Mouse (Mus musculus): ENCODE results near the gene Padi1. TPM values are rescaled to one million over a fixed set of nuclear protein-coding genes. Genes with fewer than 3 reads are reported as not detected.

Padi1 gene
- total and polyA plus RNA-seq, 3 experiments: 0.03 to 0.16 TPM; not detected in 1

DNA sequence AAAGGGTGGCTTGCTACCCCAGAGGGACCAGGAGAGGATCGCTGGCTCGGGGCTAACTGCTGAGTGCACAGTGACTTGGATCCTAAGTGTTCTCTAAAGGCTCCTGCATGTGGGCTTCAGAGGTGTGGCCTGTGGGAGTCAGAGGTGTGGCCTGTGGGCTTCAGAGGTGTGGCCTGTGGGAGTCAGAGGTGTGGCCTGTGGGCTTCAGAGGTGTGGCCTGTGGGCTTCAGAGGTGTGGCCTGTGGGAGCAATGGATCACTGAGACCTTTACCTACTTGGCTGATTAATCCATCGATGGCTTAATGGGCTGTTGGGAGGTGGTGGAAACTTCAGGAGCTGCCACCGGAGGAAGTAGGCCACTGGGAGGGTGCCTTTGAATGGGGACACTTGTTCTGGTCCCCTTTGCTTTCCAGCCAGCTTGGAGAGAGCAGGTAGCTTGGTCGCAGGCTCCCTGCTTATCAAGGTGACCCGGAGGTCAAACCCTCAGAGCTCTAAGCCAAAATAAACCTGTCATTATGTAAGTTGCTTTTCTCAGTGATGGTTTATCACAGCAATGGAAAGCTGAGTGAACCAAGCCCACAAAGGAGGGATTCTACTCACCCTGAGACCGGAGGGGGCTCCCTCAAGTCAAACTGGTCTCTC lies 14.7 kb upstream of the Padi1 start:
- TF ChIP-seq TAL1 (conservative IDR thresholded peaks at IDR 0.05; ENCODE audit: low read depth, low read length): no peak
- TF ChIP-seq CTCF (IDR thresholded peaks at IDR 0.05; ENCODE audit: low read depth, low read length): no peak
- no peak for TF ChIP-seq GATA2 (IDR thresholded peaks at IDR 0.05; ENCODE audit: borderline replicate concordance, low read depth, low read length)
- TF ChIP-seq GATA1 (IDR thresholded peaks at IDR 0.05; ENCODE audit: borderline replicate concordance, low read length): no peak
- no peak for TF ChIP-seq POLR2AphosphoS5 (IDR thresholded peaks at IDR 0.05; ENCODE audit: insufficient replicate concordance, low read depth, low read length)
- ATAC-seq (ENCODE audit: extremely low read depth, insufficient number of reproducible peaks, low FRiP score, poor library complexity, severe bottlenecking): peak; percentile 79
- no peak overlapping the region for H3K4me3 ChIP-seq (ENCODE audit: low read depth, low read length)
- peaks cover 19% of the 10 kb centered on the region for H3K27me3 ChIP-seq (ENCODE audit: insufficient read depth, low read length)
- H3K4me1 ChIP-seq (ENCODE audit: insufficient read depth, low read depth, low read length): peaks cover 36% of the 10 kb centered on the region
- no peaks in the 10 kb centered on the region for H3K9me3 ChIP-seq (replicated peaks)
- no peaks in the 10 kb centered on the region for H3K36me3 ChIP-seq (replicated peaks)
- no peak for DNase-seq (ENCODE audit: low spot score)

DNA sequence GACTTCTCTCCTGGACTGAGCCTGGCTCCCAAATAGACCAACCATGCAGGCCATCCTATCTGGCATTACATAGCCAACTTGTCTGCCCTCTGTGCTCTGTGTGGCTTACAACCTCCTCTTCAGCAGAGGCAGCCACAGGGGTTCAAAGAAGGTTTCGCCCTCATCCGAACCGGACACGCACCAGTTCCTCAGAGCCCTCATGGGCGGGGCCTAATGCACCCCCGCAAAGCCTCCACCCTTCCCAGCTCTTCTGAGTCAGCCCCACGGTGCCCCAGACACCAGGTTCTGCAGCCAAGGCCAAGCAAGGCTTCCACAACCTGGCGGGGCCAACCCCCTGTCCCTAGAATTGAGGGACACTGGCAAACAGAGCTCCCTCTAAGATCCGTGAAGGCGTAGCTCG lies 13.7 kb upstream of the Padi1 start:
- H3K36me3 ChIP-seq (replicated peaks): no peaks in the 10 kb centered on the region
- ATAC-seq (ENCODE audit: extremely low read depth, insufficient number of reproducible peaks, low FRiP score, poor library complexity, severe bottlenecking) (no peak), DNase-seq (ENCODE audit: low spot score) (no peak)
- no peak overlapping the region for H3K4me3 ChIP-seq (ENCODE audit: low read depth, low read length)
- no peaks in the 10 kb centered on the region for H3K9me3 ChIP-seq (replicated peaks)
- peaks cover 16% of the 10 kb centered on the region for H3K27me3 ChIP-seq (ENCODE audit: insufficient read depth, low read length)
- TF ChIP-seq CTCF (IDR thresholded peaks at IDR 0.05; ENCODE audit: low read depth, low read length) (no peak), POLR2AphosphoS5 (IDR thresholded peaks at IDR 0.05; ENCODE audit: insufficient replicate concordance, low read depth, low read length) (no peak)
- peaks cover 45% of the 10 kb centered on the region for H3K4me1 ChIP-seq (ENCODE audit: insufficient read depth, low read depth, low read length)

DNA sequence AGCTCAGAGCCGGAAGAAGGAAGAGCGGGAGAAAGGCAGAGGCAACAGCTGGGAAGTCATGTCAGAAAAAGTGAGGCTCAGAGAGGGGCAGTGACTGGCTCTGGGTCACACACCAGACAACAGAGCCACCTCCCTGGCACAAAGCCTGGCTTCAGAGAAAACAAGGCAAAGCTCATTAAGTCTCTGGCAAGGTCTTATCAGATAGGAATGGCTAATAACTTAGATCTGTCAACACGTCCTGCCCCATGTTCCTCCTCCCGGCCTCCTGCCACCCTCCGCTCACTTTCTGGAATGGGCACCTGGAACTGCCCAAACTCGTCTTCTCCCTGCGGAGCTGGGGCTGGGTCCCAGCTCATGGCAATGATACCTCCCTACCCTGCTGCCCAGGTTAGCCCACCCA lies 12.2 kb upstream of the Padi1 start:
- Histone ChIP-seq H3K4me3 (ENCODE audit: low read depth, low read length) (no peak overlapping the region), H3K4me1 (ENCODE audit: insufficient read depth, low read depth, low read length) (peaks cover 50% of the 10 kb centered on the region), H3K9me3 (replicated peaks) (no peaks in the 10 kb centered on the region), H3K36me3 (replicated peaks) (no peaks in the 10 kb centered on the region), H3K27me3 (ENCODE audit: insufficient read depth, low read length) (peaks cover 21% of the 10 kb centered on the region)
- TF ChIP-seq CTCF (IDR thresholded peaks at IDR 0.05; ENCODE audit: low read depth, low read length): no peak
- TF ChIP-seq GATA1 (IDR thresholded peaks at IDR 0.05; ENCODE audit: borderline replicate concordance, low read length): no peak
- no peak for TF ChIP-seq TAL1 (conservative IDR thresholded peaks at IDR 0.05; ENCODE audit: low read depth, low read length)
- TF ChIP-seq GATA2 (IDR thresholded peaks at IDR 0.05; ENCODE audit: borderline replicate concordance, low read depth, low read length): no peak
- no peak for TF ChIP-seq POLR2AphosphoS5 (IDR thresholded peaks at IDR 0.05; ENCODE audit: insufficient replicate concordance, low read depth, low read length)
- no peak for ATAC-seq (ENCODE audit: extremely low read depth, insufficient number of reproducible peaks, low FRiP score, poor library complexity, severe bottlenecking)
- DNase-seq (ENCODE audit: low spot score): no peak

DNA sequence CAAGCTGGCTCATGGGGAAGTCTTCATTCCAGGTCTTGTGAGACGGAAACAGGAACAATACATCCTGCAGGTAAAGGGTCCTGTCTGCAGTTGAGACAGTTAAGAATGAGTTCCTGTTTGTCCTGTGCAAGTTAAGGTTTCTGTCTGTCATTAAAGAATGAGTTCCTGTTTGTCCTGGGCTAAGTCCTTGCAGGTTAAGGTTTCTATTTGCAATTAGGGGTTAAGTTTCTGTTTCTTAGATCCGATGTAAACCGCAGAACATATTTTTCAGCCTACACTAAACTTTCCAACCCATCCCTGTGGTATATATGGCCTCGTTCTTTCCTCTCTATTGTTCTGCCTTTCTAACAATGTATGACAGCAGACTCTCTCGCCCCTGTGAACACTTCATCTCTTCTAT lies 11.5 kb upstream of the Padi1 start:
- Histone ChIP-seq H3K4me3 (ENCODE audit: low read depth, low read length) (no peak overlapping the region), H3K9me3 (replicated peaks) (no peaks in the 10 kb centered on the region), H3K36me3 (replicated peaks) (no peaks in the 10 kb centered on the region), H3K4me1 (ENCODE audit: insufficient read depth, low read depth, low read length) (peaks cover 45% of the 10 kb centered on the region), H3K27me3 (ENCODE audit: insufficient read depth, low read length) (peaks cover 24% of the 10 kb centered on the region)
- no peak for TF ChIP-seq GATA2 (IDR thresholded peaks at IDR 0.05; ENCODE audit: borderline replicate concordance, low read depth, low read length)
- TF ChIP-seq CTCF (IDR thresholded peaks at IDR 0.05; ENCODE audit: low read depth, low read length): no peak
- no peak for TF ChIP-seq GATA1 (IDR thresholded peaks at IDR 0.05; ENCODE audit: borderline replicate concordance, low read length)
- TF ChIP-seq POLR2AphosphoS5 (IDR thresholded peaks at IDR 0.05; ENCODE audit: insufficient replicate concordance, low read depth, low read length): no peak
- TF ChIP-seq TAL1 (conservative IDR thresholded peaks at IDR 0.05; ENCODE audit: low read depth, low read length): no peak
- ATAC-seq (ENCODE audit: extremely low read depth, insufficient number of reproducible peaks, low FRiP score, poor library complexity, severe bottlenecking) (no peak), DNase-seq (ENCODE audit: low spot score) (no peak)

DNA sequence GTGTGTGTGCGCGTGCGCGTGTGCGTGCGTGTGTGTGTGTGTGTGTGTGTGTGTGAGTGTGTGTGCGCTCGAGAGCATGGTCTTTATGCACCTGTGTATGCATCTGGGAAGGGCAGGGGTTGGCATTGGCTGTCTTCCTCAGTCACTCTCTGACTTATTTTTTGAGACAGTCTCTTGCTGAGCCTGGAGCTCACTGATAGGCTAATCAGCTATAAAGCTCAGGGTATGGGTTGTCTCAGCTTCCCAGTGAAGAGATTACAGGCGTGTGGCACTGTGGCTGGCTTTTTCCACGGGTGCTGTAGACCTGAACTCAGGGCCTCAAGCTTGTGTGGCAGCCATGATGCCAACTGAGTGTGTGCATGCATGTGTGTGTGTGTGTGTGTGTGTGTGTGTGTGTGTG lies 9.6 kb upstream of the Padi1 start:
- Histone ChIP-seq H3K9me3 (replicated peaks) (no peaks in the 10 kb centered on the region), H3K27me3 (ENCODE audit: insufficient read depth, low read length) (peaks cover 35% of the 10 kb centered on the region), H3K4me1 (ENCODE audit: insufficient read depth, low read depth, low read length) (peaks cover 31% of the 10 kb centered on the region), H3K36me3 (replicated peaks) (no peaks in the 10 kb centered on the region), H3K4me3 (ENCODE audit: low read depth, low read length) (no peak overlapping the region; the same call in 1 of the 2 replicates)
- DNase-seq (ENCODE audit: low spot score) (no peak), ATAC-seq (ENCODE audit: extremely low read depth, insufficient number of reproducible peaks, low FRiP score, poor library complexity, severe bottlenecking) (peak; percentile 22)
- TF ChIP-seq GATA2 (IDR thresholded peaks at IDR 0.05; ENCODE audit: borderline replicate concordance, low read depth, low read length) (no peak), CTCF (IDR thresholded peaks at IDR 0.05; ENCODE audit: low read depth, low read length) (no peak), TAL1 (conservative IDR thresholded peaks at IDR 0.05; ENCODE audit: low read depth, low read length) (no peak), GATA1 (IDR thresholded peaks at IDR 0.05; ENCODE audit: borderline replicate concordance, low read length) (no peak), POLR2AphosphoS5 (IDR thresholded peaks at IDR 0.05; ENCODE audit: insufficient replicate concordance, low read depth, low read length) (no peak)

DNA sequence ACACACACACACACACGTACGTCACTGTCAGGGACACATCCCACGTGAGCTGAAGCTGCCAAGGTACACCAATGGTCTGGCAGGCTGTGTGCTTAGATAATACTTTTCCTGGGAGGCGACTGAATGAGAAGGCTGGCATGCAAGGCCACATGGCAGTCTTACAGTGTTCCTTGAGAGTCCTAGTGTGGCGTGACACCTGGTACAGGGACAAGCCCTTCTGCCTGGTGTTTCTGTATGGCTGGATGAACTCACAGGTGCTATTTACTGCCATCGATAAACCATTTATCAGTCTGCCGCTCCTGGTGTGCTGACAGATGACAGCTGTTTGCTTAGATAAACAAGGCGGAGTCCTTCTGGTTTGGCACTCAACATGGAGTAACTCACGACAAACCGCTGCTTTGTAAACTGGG lies 8.9 kb upstream of the Padi1 start:
- Histone ChIP-seq H3K4me3 (ENCODE audit: low read depth, low read length) (peak overlapping the region; percentile 14; the same call in 1 of the 2 replicates), H3K27me3 (ENCODE audit: insufficient read depth, low read length) (peaks cover 39% of the 10 kb centered on the region), H3K9me3 (replicated peaks) (no peaks in the 10 kb centered on the region), H3K36me3 (replicated peaks) (no peaks in the 10 kb centered on the region), H3K4me1 (ENCODE audit: insufficient read depth, low read depth, low read length) (peaks cover 26% of the 10 kb centered on the region)
- ATAC-seq (ENCODE audit: extremely low read depth, insufficient number of reproducible peaks, low FRiP score, poor library complexity, severe bottlenecking) (peak; percentile 69), DNase-seq (ENCODE audit: low spot score) (peak; percentile 15)
- TF ChIP-seq CTCF (IDR thresholded peaks at IDR 0.05; ENCODE audit: low read depth, low read length) (no peak), TAL1 (conservative IDR thresholded peaks at IDR 0.05; ENCODE audit: low read depth, low read length) (peak; percentile 83)

All from G1E (cell line).